Mouse (Mus musculus) liver, adult (tissue): Measurements from ENCODE around the gene Eri3.

Experiments
- GATA4 ChIP-seq: IDR thresholded peaks from 2 replicates; pipeline ENCODE4 v1.6.1; 2014; ENCODE audit warnings: mild to moderate bottlenecking, low read length; ENCODE audit not compliant: insufficient replicate concordance

Eri3 gene

DNA sequence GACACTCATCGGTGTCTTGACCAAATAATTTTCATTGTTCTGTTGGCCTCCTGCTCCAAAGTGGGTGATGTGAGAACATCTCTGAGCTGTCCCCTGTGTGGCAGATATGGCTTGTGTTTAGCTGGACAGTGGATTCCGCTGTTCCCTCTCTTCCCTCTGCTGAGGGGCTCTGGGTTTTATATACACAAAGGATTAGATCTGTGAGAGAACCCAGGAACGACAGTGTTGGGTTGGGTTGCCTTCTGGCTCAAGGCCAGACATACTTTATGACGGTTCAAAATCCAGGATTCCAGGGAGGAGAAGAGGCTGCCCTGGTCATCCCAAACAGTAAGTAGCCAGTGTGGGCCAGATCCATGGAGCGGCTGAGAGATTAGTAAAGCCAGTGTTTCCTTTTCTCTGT, 83.4 kb downstream of the Eri3 start:
- TF ChIP-seq GATA4, result no peak

DNA sequence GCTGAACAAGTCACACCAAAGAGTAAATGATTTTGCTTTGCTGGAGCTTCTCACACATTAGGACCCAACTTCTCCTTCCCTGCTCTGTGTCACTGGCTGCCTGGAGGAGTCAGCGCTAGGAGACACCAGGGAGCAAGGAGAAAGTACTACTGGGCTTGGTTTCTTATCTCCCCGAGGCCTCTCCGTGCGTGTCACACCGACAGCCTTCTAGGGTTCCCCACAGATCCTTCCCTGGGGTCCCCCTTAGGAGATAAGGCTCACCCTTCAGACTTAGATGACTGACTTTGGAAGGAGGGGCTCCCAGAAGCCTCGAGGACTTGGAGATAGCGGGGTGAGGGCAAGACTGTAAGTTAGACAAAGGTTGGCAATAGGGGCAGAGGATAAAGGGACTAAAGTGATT, 84.5 kb downstream of the Eri3 start:
- no peak for TF ChIP-seq GATA4

DNA sequence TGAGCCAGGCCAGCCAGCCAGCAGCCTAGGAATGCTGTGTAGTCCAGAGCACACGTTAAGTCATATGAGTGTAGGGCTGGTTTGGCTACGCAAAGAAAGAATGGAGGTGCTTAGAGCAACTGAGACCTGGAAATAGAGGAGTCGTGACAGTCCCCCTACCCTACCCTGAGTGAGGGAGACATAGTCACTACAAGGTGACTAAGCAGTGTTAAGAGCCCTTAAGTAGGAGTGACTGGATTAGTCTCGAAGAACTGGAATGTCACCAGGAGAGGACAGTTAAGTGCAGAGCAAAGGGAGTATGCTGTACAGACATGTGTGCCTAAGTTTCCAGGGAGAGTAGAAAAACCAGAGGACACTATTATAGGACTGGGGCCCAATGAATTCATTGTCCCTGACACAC, 86.0 kb downstream of the Eri3 start:
- TF ChIP-seq GATA4, result no peak

- no peak for TF ChIP-seq GATA4
These were observed 86.9 kb downstream of the Eri3 start for GRCm38 (mm10) chr4:117636891-117637613.

GRCm38 (mm10) chr4:117640925-117641703, 90.9 kb downstream of the Eri3 start:
- no peak for TF ChIP-seq GATA4

GRCm38 (mm10) chr4:117641804-117642203, 91.6 kb downstream of the Eri3 start:
- no peak for TF ChIP-seq GATA4

DNA sequence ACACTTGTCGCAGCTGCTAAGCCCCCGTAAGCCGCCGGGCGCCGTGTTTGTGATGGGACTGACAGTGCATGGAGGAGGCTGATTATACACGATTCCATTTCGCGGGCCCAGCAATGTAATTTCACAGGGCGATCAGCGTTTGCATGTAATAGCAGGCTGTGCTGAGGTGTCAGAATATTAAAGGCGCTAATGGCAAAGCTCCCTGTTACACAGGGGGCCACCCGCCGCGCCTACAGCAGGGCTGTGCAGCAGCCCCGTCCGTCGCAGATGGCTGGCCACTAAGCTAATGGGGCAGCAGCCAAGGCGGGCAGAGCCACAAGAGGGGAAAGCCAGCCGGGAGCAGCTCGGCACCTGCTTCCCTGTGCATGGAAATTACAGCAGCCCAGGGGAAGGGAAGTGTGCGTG, 94.9 kb downstream of the Eri3 start:
- TF ChIP-seq GATA4, result no peak

- TF ChIP-seq GATA4, result no peak
These were observed 95.7 kb downstream of the Eri3 start for GRCm38 (mm10) chr4:117645859-117646258.

GRCm38 (mm10) chr4:117646496-117646895, 96.3 kb downstream of the Eri3 start:
- no peak for TF ChIP-seq GATA4

- TF ChIP-seq GATA4, result no peak
These were observed 97.0 kb downstream of the Eri3 start for GRCm38 (mm10) chr4:117646926-117647755.

DNA sequence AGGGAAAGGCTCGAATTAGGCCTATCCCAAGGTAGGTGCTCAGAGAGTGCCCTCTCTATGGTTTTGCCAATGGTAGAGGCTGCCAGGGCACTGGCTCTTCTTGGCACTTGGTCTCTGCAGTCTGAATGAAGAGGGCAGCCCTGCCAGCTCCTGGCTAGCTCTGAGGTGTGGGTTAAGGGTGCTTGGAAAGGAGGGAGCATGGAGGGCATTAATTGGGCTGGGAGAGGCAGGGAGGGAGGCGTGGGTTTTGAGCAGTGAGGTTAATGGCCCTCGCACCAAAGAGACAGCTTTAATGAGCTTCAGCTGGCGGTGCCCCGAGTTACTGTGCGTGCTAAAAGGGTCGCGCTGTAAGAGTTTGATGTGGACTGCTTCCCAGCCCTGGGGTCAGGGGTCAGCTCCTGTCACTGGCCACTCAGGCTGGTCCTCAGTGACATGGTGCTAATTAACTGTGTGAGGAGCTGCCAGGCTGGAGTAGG, 101.5 kb downstream of the Eri3 start:
- no peak for TF ChIP-seq GATA4

DNA sequence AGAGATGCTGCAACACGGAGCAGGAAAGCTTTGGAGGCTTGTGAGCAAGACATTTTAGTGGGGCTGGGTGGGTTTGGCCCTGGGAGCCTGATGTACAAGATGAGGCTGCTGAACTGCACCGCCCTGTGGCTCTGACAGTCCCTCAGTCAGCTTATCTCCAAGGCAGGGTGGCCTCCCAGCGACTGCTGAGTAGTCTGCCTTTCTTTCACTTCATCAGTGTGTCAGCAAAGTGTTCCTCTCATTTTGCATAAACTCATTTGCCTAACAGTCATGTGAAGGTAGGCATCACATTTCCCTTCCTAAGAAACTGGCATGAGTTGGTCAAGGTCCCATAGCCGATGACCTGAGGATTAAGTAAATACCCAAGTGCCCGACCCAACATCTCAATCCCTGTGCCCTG, 102.6 kb downstream of the Eri3 start:
- no peak for TF ChIP-seq GATA4

- no peak for TF ChIP-seq GATA4
These were observed 104.0 kb downstream of the Eri3 start for GRCm38 (mm10) chr4:117654016-117654702.

GRCm38 (mm10) chr4:117654703-117655499, 104.7 kb downstream of the Eri3 start:
- no peak for TF ChIP-seq GATA4
